Mouse (Mus musculus): ENCODE data around the gene Atp13a4.

Gene Atp13a4

GRCm38 (mm10) chr16:29480396-29480795 is 64.3 kb downstream of the Atp13a4 start:
- DNase-seq (ENCODE audit: low spot score) = no peak

- no peak for DNase-seq (ENCODE audit: low spot score)
Measured at GRCm38 (mm10) chr16:29463798-29464197, 80.9 kb downstream of the Atp13a4 start.

- DNase-seq (ENCODE audit: low spot score) = no peak
Measured at GRCm38 (mm10) chr16:29459331-29459730, 85.3 kb downstream of the Atp13a4 start.

- no peak for DNase-seq (ENCODE audit: low spot score)
Measured at GRCm38 (mm10) chr16:29456851-29457250, 87.8 kb downstream of the Atp13a4 start.

GRCm38 (mm10) chr16:29453282-29453681 is 91.4 kb downstream of the Atp13a4 start:
- DNase-seq (ENCODE audit: low spot score) = no peak

GRCm38 (mm10) chr16:29451706-29452105 is 93.0 kb downstream of the Atp13a4 start:
- peak; percentile 6 for DNase-seq (ENCODE audit: low spot score)

- DNase-seq (ENCODE audit: low spot score) = no peak
Measured at GRCm38 (mm10) chr16:29442126-29442525, 102.5 kb downstream of the Atp13a4 start.

- no peak for DNase-seq (ENCODE audit: low spot score)
Measured at GRCm38 (mm10) chr16:29441405-29441985, 103.2 kb downstream of the Atp13a4 start.

GRCm38 (mm10) chr16:29438045-29438444 is 106.6 kb downstream of the Atp13a4 start:
- no peak for DNase-seq (ENCODE audit: low spot score)

- DNase-seq (ENCODE audit: low spot score) = no peak
Measured at GRCm38 (mm10) chr16:29435746-29436145, 108.9 kb downstream of the Atp13a4 start.

GRCm38 (mm10) chr16:29434712-29435111 is 110.0 kb downstream of the Atp13a4 start:
- DNase-seq (ENCODE audit: low spot score) = no peak

GRCm38 (mm10) chr16:29414822-29415221 is 129.8 kb downstream of the Atp13a4 start:
- DNase-seq (ENCODE audit: low spot score) = no peak

GRCm38 (mm10) chr16:29407319-29407718 is 137.3 kb downstream of the Atp13a4 start:
- DNase-seq (ENCODE audit: low spot score) = no peak

- no peak for DNase-seq (ENCODE audit: low spot score)
Measured at GRCm38 (mm10) chr16:29399079-29399478, 145.6 kb downstream of the Atp13a4 start.

- no peak for DNase-seq (ENCODE audit: low spot score)
Measured at GRCm38 (mm10) chr16:29384781-29385180, 159.9 kb downstream of the Atp13a4 start.

GRCm38 (mm10) chr16:29378458-29378857 is 166.2 kb downstream of the Atp13a4 start, which contains the start of gene Atp13a5:
TSS of gene Atp13a5 (minus strand) at chr16:29378732.
- DNase-seq (ENCODE audit: low spot score) = no peak

GRCm38 (mm10) chr16:29374636-29375035 is 170.0 kb downstream of the Atp13a4 start:
- no peak for DNase-seq (ENCODE audit: low spot score)
